Mouse (Mus musculus): ENCODE measurements around the gene Ppa2.

DNA sequence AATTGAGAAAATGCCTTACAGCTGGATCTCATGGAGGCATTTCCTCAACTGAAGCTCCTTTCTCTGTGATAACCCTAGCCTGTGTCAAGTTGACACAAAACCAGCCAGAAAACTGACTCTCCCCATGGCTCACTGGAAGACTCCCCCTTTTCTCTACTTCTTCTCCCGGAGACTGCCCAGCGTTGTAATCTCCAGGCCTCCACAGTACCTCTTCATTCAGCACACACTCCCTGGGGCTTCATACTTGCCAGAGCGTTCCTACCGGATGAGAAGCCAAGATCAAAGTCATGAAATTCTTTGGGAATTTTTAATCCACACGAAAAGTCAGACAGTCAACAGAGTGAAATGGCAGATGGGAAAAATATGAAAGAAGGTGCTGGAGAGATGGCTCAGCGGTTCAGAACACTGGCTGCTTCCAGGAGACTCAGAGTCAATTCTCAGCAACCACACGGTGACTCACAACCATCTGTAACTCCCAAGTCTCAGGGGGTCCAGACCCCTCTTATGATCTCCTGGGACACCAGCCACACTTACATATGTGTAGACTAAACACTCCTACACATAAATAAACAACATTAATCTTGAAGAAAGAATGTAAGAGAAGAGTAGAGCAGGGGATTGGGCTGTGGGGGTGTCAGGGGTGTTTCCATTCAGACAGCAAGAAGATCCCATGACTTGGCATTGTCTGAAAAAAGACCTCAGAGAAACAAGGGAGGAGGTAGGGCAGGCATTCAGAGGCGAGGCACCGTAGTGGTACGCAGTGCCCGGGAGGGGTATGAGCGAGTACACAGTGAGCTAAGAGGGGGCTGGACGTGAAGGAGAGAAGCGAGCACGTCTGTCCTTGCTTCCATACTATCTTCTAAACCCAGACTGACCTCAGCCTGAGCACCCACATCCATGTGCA is 23.6 kb downstream of the Ppa2 start:
- no peak for TF ChIP-seq CTCF (IDR thresholded peaks at IDR 0.05; ENCODE audit: extremely low read depth, insufficient read length, insufficient replicate concordance, low read depth, low read length)
- no peak for TF ChIP-seq POLR2A (IDR thresholded peaks at IDR 0.05; ENCODE audit: low read depth, low read length)

All from small intestine, adult 2 months (tissue).